Mouse (Mus musculus) layer of hippocampus, postnatal 25 days (tissue): Measurements from ENCODE around the gene B4galt5. TPM values are rescaled to one million over a fixed set of nuclear protein-coding genes. Genes with fewer than 3 reads are reported as not detected.

Source experiments
- DNase-seq, 2 experiments: peaks; one replicate each; pipeline ENCODE4 v3.0.0; 2022; ENCODE audit warnings: mixed read lengths in 2 of 2, low spot score in 1 of 2; ENCODE audit errors: extremely low spot score in 1 of 2
- total RNA-seq, 2 experiments: library from RNA; stranded (reverse); gene quantifications; 2 replicates each; pipeline ENCODE4 v1.2.3; 2021

The B4galt5 gene
- total RNA-seq, 2 experiments from 2014 or later: 45.5 to 53.0 TPM

DNA sequence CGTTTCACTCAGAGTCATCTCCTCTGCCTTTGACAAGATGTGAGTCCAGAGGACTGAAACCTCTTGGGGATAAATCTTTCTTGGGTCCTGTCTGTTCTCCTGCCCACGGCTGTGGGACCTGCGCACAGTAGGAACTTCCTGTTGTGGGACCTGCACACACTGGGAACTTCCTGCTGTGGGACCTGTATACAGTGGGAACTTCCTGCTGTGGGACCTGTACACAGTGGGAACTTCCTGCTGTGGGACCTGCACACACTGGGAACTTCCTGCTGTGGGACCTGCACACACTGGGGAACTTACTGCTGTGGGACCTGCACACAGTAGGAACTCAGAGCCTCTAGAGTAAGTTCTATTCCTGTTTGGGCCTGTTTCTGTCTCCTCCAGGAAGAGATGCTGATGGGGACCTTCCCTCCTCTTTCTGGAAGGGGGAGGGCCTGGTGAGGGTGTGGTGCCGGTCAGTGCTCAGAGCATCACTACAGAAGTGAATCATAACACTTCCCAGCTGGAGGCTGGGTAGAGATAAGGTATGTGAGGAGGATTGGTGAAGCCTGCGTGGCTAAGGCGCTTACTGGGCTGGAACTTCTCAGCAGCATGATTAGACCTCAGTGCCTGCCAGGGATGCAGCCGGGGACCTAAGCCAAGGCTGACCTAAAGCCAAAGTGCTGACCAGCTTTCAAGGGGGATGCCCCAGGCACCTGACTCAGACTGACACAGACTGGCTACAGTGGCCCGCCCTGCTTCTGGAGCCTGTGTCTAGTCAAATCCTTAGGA is 85.8 kb downstream of the B4galt5 start:
- no peak for DNase-seq

DNA sequence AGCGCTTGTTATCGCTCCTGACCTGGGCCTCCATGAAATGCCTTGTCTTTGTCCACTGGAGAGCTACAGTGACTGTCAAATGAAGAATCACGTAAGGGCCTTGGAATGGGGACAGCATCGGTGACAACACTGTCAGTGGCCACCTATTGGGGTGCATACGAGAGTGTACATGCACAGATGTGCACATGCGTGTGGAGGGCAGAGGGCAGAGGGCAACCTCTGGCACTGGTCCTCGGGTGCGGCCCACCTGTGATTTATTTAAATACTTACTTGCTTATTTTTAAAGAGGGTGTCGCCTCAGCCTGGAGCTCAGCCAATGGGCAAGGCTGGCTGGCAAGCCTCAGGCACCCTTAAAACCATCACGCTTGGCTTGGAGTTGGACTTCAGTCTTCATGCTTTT is 86.5 kb downstream of the B4galt5 start:
- DNase-seq: no peak

DNA sequence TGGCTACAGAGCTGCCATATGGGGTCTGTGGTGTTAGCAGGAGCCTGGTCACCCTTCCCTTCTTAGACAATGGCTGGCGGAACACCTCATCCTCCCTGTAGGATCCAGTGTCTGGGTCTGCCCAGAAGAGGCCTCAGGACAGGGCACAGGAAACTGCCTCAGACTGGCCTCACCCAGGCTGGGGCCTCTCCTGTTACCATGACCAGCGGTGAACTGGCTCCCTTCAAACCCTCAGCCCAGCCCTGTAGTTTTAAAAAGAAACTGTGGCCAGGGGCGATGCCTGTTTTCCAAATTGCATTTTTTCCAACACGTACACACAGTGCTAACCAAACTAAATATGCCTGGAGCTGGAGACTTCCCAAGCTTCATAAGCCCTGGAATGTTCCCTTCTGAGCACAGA is 87.9 kb downstream of the B4galt5 start:
- no peak for DNase-seq

- DNase-seq: no peak
Measured at GRCm38 (mm10) chr2:167257790-167258189, 91.2 kb downstream of the B4galt5 start.

GRCm38 (mm10) chr2:167254808-167255207 is 94.2 kb downstream of the B4galt5 start:
- DNase-seq: no peak

DNA sequence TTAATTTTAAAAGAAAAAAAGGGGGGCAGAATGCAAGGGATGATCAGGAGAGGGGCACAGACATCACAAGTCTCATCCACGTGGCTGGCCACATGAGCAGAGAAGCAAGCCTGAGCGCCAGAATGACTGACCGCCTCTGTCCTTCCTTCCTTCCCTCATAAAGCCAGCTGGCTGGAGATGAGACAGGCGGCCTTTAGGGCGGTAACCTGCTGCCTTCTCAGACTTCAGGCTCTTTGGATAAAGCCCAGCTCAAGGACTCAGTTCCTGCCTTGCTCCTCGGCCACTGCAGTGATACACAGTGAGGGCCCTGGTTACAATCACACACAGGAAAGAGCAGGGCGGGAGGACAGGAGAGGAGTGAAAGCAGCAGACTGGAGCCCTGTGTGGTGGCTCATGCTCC is 94.8 kb downstream of the B4galt5 start:
- no peak for DNase-seq

DNA sequence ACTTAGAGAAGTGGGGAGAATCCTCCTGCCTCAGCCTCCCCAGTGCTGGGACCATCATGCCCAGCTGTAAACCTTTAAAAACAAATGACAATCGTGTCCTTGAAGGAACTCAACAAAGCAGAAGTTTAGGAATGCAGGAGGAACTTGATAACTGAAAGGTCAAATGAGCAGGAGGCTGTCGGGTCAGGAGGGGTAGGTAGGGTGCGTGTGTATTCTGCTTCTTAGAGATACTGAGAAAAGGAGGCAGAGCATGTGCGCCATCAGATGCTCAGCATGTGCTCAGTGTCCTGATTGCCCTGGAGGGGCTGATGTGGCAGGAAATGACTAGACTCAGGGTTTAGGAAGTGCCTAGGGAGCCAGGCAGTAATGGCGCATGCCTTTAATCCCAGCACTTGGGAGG is 95.5 kb downstream of the B4galt5 start:
- DNase-seq: no peak

DNA sequence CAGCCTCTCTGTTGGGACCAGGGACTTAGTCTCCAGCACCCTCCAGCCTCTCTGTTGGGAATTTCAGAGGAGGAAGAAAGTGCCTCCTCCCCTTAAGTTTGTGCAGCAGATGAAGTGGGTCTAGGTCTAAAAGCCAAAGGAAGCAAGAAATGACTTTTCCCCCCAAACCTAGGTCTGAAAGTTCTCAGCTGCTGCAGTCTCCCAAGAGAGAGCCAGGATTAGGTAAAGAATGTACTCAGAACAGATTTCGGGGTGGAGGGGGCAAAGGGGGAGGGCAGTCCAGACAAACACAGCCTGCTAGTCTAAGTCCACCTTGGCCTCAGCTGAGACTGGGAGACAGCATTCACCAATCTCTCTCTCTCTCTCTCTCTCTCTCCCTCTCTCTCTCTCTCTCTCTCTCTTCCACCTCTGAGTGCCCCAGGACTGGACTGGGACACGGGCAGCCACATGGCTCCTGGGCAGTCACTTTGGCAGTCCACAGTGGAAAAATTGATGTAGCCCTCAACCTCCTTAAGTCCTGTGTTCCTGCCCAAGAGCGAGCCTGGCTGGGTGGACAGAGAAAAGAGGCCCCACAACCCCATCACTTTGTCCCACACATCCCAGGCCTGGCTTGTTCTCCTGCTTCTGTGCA is 96.8 kb downstream of the B4galt5 start:
- no peak for DNase-seq

- DNase-seq: no peak
Measured at GRCm38 (mm10) chr2:167250736-167251337, 98.1 kb downstream of the B4galt5 start.

GRCm38 (mm10) chr2:167250003-167250735 is 98.8 kb downstream of the B4galt5 start:
- DNase-seq: no peak

DNA sequence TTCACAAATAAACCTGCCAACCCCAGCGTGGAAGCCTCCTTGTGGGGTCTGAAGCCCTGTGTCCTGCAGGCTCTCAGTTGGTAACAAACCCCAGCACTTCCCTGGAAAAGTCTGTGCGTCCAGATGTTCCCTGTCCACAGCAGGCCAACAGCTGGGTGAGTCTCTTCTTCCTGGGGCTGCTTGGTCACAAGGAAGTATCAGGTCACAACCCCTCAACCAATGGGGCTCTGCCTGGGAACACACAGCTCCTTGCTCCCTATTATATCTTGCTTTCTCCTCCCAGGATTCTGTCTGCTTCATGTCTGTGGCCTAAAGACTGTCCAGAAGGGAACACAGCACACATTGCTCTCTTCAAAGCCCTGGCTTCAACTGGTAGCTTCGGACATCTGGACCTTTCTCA is 99.4 kb downstream of the B4galt5 start:
- DNase-seq: no peak

Other genes with a start within 250 kb of the B4galt5 start
- 100 to 1,000 TPM in 1 of 2 experiments, 10 to 100 TPM in 1; 86.5 to 103 TPM for gene Kcnb1, start 159.0 kb downstream of the B4galt5 start, total RNA-seq
- 1 to 10 TPM; 1.1 TPM for gene Ptgis, start 108.6 kb downstream of the B4galt5 start, total RNA-seq
- 10 to 100 TPM; 25.9 to 35.7 TPM for gene Slc9a8, start 72.5 kb upstream of the B4galt5 start, total RNA-seq
- gene Rnf114, start 143.5 kb upstream of the B4galt5 start, total RNA-seq: 10 to 100 TPM; 51.1 to 53.1 TPM
- gene Spata2, start 143.7 kb upstream of the B4galt5 start, total RNA-seq: 10 to 100 TPM; 78.7 to 83.9 TPM
- gene Snai1, start 189.0 kb upstream of the B4galt5 start, total RNA-seq: under 1 TPM; 0.27 to 0.75 TPM